Mouse (Mus musculus) C2C12 (cell line): ENCODE measurements around the gene Spdye4a.

Source experiments
- CEBPB ChIP-seq: IDR thresholded peaks from one replicate; pipeline ENCODE4 v1.6.1; 2011; ENCODE audit warnings: low read depth, mild to moderate bottlenecking, control low read depth, moderate library complexity
- CTCF ChIP-seq: IDR thresholded peaks from one replicate; pipeline ENCODE4 v1.5.1; 2011; ENCODE audit not compliant: control insufficient read depth, insufficient read depth, insufficient read length
- FOSL1 ChIP-seq: IDR thresholded peaks from one replicate; pipeline ENCODE4 v1.8.0; 2011; ENCODE audit warnings: mild to moderate bottlenecking, low read length; ENCODE audit not compliant: poor library complexity, insufficient read depth, severe bottlenecking
- MAX ChIP-seq: IDR thresholded peaks from one replicate; pipeline ENCODE4 v1.6.1; 2011; ENCODE audit warnings: mild to moderate bottlenecking, control low read depth
- MYOD1 ChIP-seq: IDR thresholded peaks from one replicate; pipeline ENCODE4 v1.6.1; 2011; ENCODE audit warnings: low read depth; ENCODE audit not compliant: control insufficient read depth, insufficient read length
- MYOG ChIP-seq: IDR thresholded peaks from one replicate; pipeline ENCODE4 v1.6.1; 2011; ENCODE audit not compliant: control insufficient read depth, insufficient read length; ENCODE audit errors: extremely low read depth
- USF1 ChIP-seq: IDR thresholded peaks from one replicate; pipeline ENCODE4 v1.6.1; 2011; ENCODE audit warnings: low read depth, mild to moderate bottlenecking, control low read depth, moderate library complexity

DNA sequence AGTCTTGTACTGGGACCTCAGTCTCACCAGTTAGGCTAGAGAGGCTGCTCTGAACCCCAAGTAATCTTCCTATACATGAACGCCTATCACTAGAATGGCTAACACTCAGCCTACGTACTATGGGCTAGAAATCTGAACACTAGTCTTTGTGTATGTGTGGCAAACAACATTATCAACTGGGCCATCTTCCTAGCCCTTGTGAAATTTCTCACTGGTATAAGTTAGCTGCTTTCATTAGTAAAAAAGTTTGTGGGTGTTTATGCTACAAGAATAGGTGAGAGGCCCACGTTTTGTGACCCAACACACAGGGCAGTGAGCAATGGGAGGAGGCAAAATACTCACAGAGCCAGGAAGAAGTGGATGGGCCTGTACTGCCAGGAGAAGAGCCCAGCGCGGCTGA lies 5.7 kb downstream of the Spdye4a start:
- TF ChIP-seq CTCF (no peak), MAX (no peak), CEBPB (no peak), USF1 (no peak), MYOG (no peak), FOSL1 (no peak), MYOD1 (no peak)
